Mouse (Mus musculus) liver, adult (tissue): Measurements from ENCODE around the gene 5730455P16Rik.

Experiments
- GATA4 ChIP-seq: IDR thresholded peaks from 2 replicates; pipeline ENCODE4 v1.6.1; 2014; ENCODE audit warnings: mild to moderate bottlenecking, low read length; ENCODE audit not compliant: insufficient replicate concordance

The 5730455P16Rik gene

GRCm38 (mm10) chr11:80377712-80378451, at the start of gene 5730455P16Rik:
TSS of gene 5730455P16Rik (minus strand) at chr11:80378034.
- TF ChIP-seq GATA4 = no peak; the same call in 1 of the 2 replicates

- no peak for TF ChIP-seq GATA4
These were observed 47.5 kb upstream of the 5730455P16Rik start for GRCm38 (mm10) chr11:80425247-80425778.

- TF ChIP-seq GATA4 = no peak
These were observed 46.9 kb upstream of the 5730455P16Rik start for GRCm38 (mm10) chr11:80424691-80425090.

- no peak for TF ChIP-seq GATA4
These were observed 43.7 kb upstream of the 5730455P16Rik start for GRCm38 (mm10) chr11:80421421-80422047.

- no peak for TF ChIP-seq GATA4
These were observed 42.6 kb upstream of the 5730455P16Rik start for GRCm38 (mm10) chr11:80420202-80420984.

- TF ChIP-seq GATA4 = no peak
These were observed 41.9 kb upstream of the 5730455P16Rik start for GRCm38 (mm10) chr11:80419743-80420142.

- no peak for TF ChIP-seq GATA4
These were observed 39.3 kb upstream of the 5730455P16Rik start for GRCm38 (mm10) chr11:80417085-80417484.

- no peak for TF ChIP-seq GATA4
These were observed 32.5 kb upstream of the 5730455P16Rik start for GRCm38 (mm10) chr11:80410377-80410776.

- no peak for TF ChIP-seq GATA4
These were observed 18.8 kb upstream of the 5730455P16Rik start for GRCm38 (mm10) chr11:80396617-80397016.

GRCm38 (mm10) chr11:80395930-80396329, 18.1 kb upstream of the 5730455P16Rik start:
- no peak for TF ChIP-seq GATA4

- no peak for TF ChIP-seq GATA4
These were observed 13.7 kb upstream of the 5730455P16Rik start for GRCm38 (mm10) chr11:80391407-80392120.

GRCm38 (mm10) chr11:80389885-80390284, 12.1 kb upstream of the 5730455P16Rik start:
- TF ChIP-seq GATA4 = no peak

- TF ChIP-seq GATA4 = no peak
These were observed 9.0 kb upstream of the 5730455P16Rik start for GRCm38 (mm10) chr11:80386790-80387189.

- no peak for TF ChIP-seq GATA4
These were observed 7.2 kb upstream of the 5730455P16Rik start for GRCm38 (mm10) chr11:80385055-80385454.

- no peak for TF ChIP-seq GATA4
These were observed 6.6 kb upstream of the 5730455P16Rik start for GRCm38 (mm10) chr11:80384461-80384860.

GRCm38 (mm10) chr11:80383626-80384046, 5.8 kb upstream of the 5730455P16Rik start:
- TF ChIP-seq GATA4 = peak; percentile 13; the same call in 1 of the 2 replicates
